Mouse (Mus musculus): ENCODE data around the gene Tbc1d10b. TPM values are rescaled to one million over a fixed set of nuclear protein-coding genes. Genes with fewer than 3 reads are reported as not detected.

Gene Tbc1d10b
- polyA plus RNA-seq (2014; fragmentation: Illumina TruSeq; extraction: RNeasy Lipid Tissue Mini Kit (QIAGEN cat#74804); ENCODE audit: low read depth, low replicate concordance), result 3.7 TPM

GRCm38 (mm10) chr7:127208295-127208552, at the start of gene Tbc1d10b:
TSS of gene Tbc1d10b (minus strand) at chr7:127208468.

GRCm38 (mm10) chr7:127243870-127244657, 35.8 kb upstream of the Tbc1d10b start, which contains the start of gene Zfp771:
TSS of gene Zfp771 (plus strand) at chr7:127244274.

GRCm38 (mm10) chr7:127232622-127233367, 24.5 kb upstream of the Tbc1d10b start, which contains the start of the genes Zfp553 and Sept1:
TSS of gene Zfp553 (plus strand) at chr7:127233061.
TSS of gene Sept1 (minus strand) at chr7:127233130.

GRCm38 (mm10) chr7:127208553-127209438, 528 bp upstream of the Tbc1d10b start, which contains the start of gene Mylpf:
TSS of gene Mylpf (plus strand) at chr7:127208890.

GRCm38 (mm10) chr7:127195544-127196295, 12.5 kb downstream of the Tbc1d10b start, which contains the start of gene Cd2bp2:
TSS of gene Cd2bp2 (minus strand) at chr7:127196050.

Other genes starting within 250 kb of the Tbc1d10b start
- gene Cdipt, start 232.6 kb downstream of the Tbc1d10b start, polyA plus RNA-seq (2014; fragmentation: Illumina TruSeq; extraction: RNeasy Lipid Tissue Mini Kit (QIAGEN cat#74804); ENCODE audit: low read depth, low replicate concordance), result 18.4 TPM
- 2.0 TPM for gene Cdiptos, start 232.4 kb downstream of the Tbc1d10b start, polyA plus RNA-seq (2014; fragmentation: Illumina TruSeq; extraction: RNeasy Lipid Tissue Mini Kit (QIAGEN cat#74804); ENCODE audit: low read depth, low replicate concordance)
- 2.0 TPM for gene Mvp, start 193.8 kb downstream of the Tbc1d10b start, polyA plus RNA-seq (2014; fragmentation: Illumina TruSeq; extraction: RNeasy Lipid Tissue Mini Kit (QIAGEN cat#74804); ENCODE audit: low read depth, low replicate concordance)
- gene Pagr1b, start 192.0 kb downstream of the Tbc1d10b start, polyA plus RNA-seq (2014; fragmentation: Illumina TruSeq; extraction: RNeasy Lipid Tissue Mini Kit (QIAGEN cat#74804); ENCODE audit: low read depth, low replicate concordance), result not detected
- gene Pagr1a, start 191.1 kb downstream of the Tbc1d10b start, polyA plus RNA-seq (2014; fragmentation: Illumina TruSeq; extraction: RNeasy Lipid Tissue Mini Kit (QIAGEN cat#74804); ENCODE audit: low read depth, low replicate concordance), result not detected
- 0.52 TPM for gene Gm42742, start 187.4 kb downstream of the Tbc1d10b start, polyA plus RNA-seq (2014; fragmentation: Illumina TruSeq; extraction: RNeasy Lipid Tissue Mini Kit (QIAGEN cat#74804); ENCODE audit: low read depth, low replicate concordance)
- not detected for gene Prrt2, start 187.3 kb downstream of the Tbc1d10b start, polyA plus RNA-seq (2014; fragmentation: Illumina TruSeq; extraction: RNeasy Lipid Tissue Mini Kit (QIAGEN cat#74804); ENCODE audit: low read depth, low replicate concordance)
- gene Maz, start 181.4 kb downstream of the Tbc1d10b start, polyA plus RNA-seq (2014; fragmentation: Illumina TruSeq; extraction: RNeasy Lipid Tissue Mini Kit (QIAGEN cat#74804); ENCODE audit: low read depth, low replicate concordance), result 19.4 TPM
- gene Kif22, start 166.0 kb downstream of the Tbc1d10b start, polyA plus RNA-seq (2014; fragmentation: Illumina TruSeq; extraction: RNeasy Lipid Tissue Mini Kit (QIAGEN cat#74804); ENCODE audit: low read depth, low replicate concordance), result 1.9 TPM
- 1.6 TPM for gene Zg16, start 121.1 kb downstream of the Tbc1d10b start, polyA plus RNA-seq (2014; fragmentation: Illumina TruSeq; extraction: RNeasy Lipid Tissue Mini Kit (QIAGEN cat#74804); ENCODE audit: low read depth, low replicate concordance)
- gene AI467606, start 117.1 kb downstream of the Tbc1d10b start, polyA plus RNA-seq (2014; fragmentation: Illumina TruSeq; extraction: RNeasy Lipid Tissue Mini Kit (QIAGEN cat#74804); ENCODE audit: low read depth, low replicate concordance), result 0.52 TPM
- gene Qprt, start 86.2 kb downstream of the Tbc1d10b start, polyA plus RNA-seq (2014; fragmentation: Illumina TruSeq; extraction: RNeasy Lipid Tissue Mini Kit (QIAGEN cat#74804); ENCODE audit: low read depth, low replicate concordance), result 0.29 TPM
- gene Spn, start 70.6 kb downstream of the Tbc1d10b start, polyA plus RNA-seq (2014; fragmentation: Illumina TruSeq; extraction: RNeasy Lipid Tissue Mini Kit (QIAGEN cat#74804); ENCODE audit: low read depth, low replicate concordance), result 0.52 TPM
- gene Cd2bp2, start 12.4 kb downstream of the Tbc1d10b start, polyA plus RNA-seq (2014; fragmentation: Illumina TruSeq; extraction: RNeasy Lipid Tissue Mini Kit (QIAGEN cat#74804); ENCODE audit: low read depth, low replicate concordance), result 14.8 TPM
- gene Mylpf, start 422 bp upstream of the Tbc1d10b start, polyA plus RNA-seq (2014; fragmentation: Illumina TruSeq; extraction: RNeasy Lipid Tissue Mini Kit (QIAGEN cat#74804); ENCODE audit: low read depth, low replicate concordance), result 9.2 TPM
- gene Zfp553, start 24.6 kb upstream of the Tbc1d10b start, polyA plus RNA-seq (2014; fragmentation: Illumina TruSeq; extraction: RNeasy Lipid Tissue Mini Kit (QIAGEN cat#74804); ENCODE audit: low read depth, low replicate concordance), result 1.7 TPM
- not detected for gene Sept1, start 24.7 kb upstream of the Tbc1d10b start, polyA plus RNA-seq (2014; fragmentation: Illumina TruSeq; extraction: RNeasy Lipid Tissue Mini Kit (QIAGEN cat#74804); ENCODE audit: low read depth, low replicate concordance)
- gene Zfp771, start 35.8 kb upstream of the Tbc1d10b start, polyA plus RNA-seq (2014; fragmentation: Illumina TruSeq; extraction: RNeasy Lipid Tissue Mini Kit (QIAGEN cat#74804); ENCODE audit: low read depth, low replicate concordance), result not detected
- gene Dctpp1, start 52.2 kb upstream of the Tbc1d10b start, polyA plus RNA-seq (2014; fragmentation: Illumina TruSeq; extraction: RNeasy Lipid Tissue Mini Kit (QIAGEN cat#74804); ENCODE audit: low read depth, low replicate concordance), result not detected
- gene Sephs2, start 65.6 kb upstream of the Tbc1d10b start, polyA plus RNA-seq (2014; fragmentation: Illumina TruSeq; extraction: RNeasy Lipid Tissue Mini Kit (QIAGEN cat#74804); ENCODE audit: low read depth, low replicate concordance), result 78.0 TPM
- gene Itgal, start 87.8 kb upstream of the Tbc1d10b start, polyA plus RNA-seq (2014; fragmentation: Illumina TruSeq; extraction: RNeasy Lipid Tissue Mini Kit (QIAGEN cat#74804); ENCODE audit: low read depth, low replicate concordance), result 0.82 TPM
- gene Zfp768, start 137.1 kb upstream of the Tbc1d10b start, polyA plus RNA-seq (2014; fragmentation: Illumina TruSeq; extraction: RNeasy Lipid Tissue Mini Kit (QIAGEN cat#74804); ENCODE audit: low read depth, low replicate concordance), result 3.0 TPM
- gene Zfp747, start 167.6 kb upstream of the Tbc1d10b start, polyA plus RNA-seq (2014; fragmentation: Illumina TruSeq; extraction: RNeasy Lipid Tissue Mini Kit (QIAGEN cat#74804); ENCODE audit: low read depth, low replicate concordance), result 2.9 TPM
- gene 9130019O22Rik, start 178.7 kb upstream of the Tbc1d10b start, polyA plus RNA-seq (2014; fragmentation: Illumina TruSeq; extraction: RNeasy Lipid Tissue Mini Kit (QIAGEN cat#74804); ENCODE audit: low read depth, low replicate concordance), result 1.7 TPM
- 1.1 TPM for gene E430018J23Rik, start 185.2 kb upstream of the Tbc1d10b start, polyA plus RNA-seq (2014; fragmentation: Illumina TruSeq; extraction: RNeasy Lipid Tissue Mini Kit (QIAGEN cat#74804); ENCODE audit: low read depth, low replicate concordance)
- 3.1 TPM for gene Zfp764, start 198.4 kb upstream of the Tbc1d10b start, polyA plus RNA-seq (2014; fragmentation: Illumina TruSeq; extraction: RNeasy Lipid Tissue Mini Kit (QIAGEN cat#74804); ENCODE audit: low read depth, low replicate concordance)
- gene Zfp688, start 213.6 kb upstream of the Tbc1d10b start, polyA plus RNA-seq (2014; fragmentation: Illumina TruSeq; extraction: RNeasy Lipid Tissue Mini Kit (QIAGEN cat#74804); ENCODE audit: low read depth, low replicate concordance), result 2.0 TPM
- 1.9 TPM for gene Zfp689, start 240.7 kb upstream of the Tbc1d10b start, polyA plus RNA-seq (2014; fragmentation: Illumina TruSeq; extraction: RNeasy Lipid Tissue Mini Kit (QIAGEN cat#74804); ENCODE audit: low read depth, low replicate concordance)

Data from adrenal gland, adult 10 weeks (tissue).